Mouse (Mus musculus): ENCODE measurements around the gene Gm49395.

Gene Gm49395

GRCm38 (mm10) chr13:115050660-115051559 lies 50.8 kb downstream of the Gm49395 start:
- DNase-seq = no peak

GRCm38 (mm10) chr13:115042652-115043051 lies 59.1 kb downstream of the Gm49395 start:
- DNase-seq = no peak

GRCm38 (mm10) chr13:115037304-115037703 lies 64.4 kb downstream of the Gm49395 start:
- no peak for DNase-seq

GRCm38 (mm10) chr13:115035387-115035786 lies 66.3 kb downstream of the Gm49395 start:
- DNase-seq = no peak

DNA sequence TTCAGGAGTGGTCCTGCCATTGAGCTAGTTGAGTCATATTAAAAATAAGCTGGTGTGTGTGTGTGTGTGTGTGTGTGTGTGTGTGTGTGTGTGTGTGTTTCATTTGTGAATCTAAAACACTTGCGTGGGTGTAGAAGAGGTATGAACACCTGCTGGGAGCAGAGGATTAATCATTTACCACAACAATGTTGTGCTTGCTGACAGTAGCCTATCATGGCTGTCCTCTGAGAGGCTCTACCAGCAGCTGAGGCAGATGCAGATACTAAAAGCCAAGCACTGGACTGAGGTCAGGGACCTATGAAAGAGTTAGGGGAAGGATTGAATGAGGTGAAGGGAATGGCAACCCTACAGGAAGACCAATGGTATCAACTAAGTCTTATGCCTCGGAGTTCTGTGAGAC lies 68.6 kb downstream of the Gm49395 start:
- no peak for DNase-seq

DNA sequence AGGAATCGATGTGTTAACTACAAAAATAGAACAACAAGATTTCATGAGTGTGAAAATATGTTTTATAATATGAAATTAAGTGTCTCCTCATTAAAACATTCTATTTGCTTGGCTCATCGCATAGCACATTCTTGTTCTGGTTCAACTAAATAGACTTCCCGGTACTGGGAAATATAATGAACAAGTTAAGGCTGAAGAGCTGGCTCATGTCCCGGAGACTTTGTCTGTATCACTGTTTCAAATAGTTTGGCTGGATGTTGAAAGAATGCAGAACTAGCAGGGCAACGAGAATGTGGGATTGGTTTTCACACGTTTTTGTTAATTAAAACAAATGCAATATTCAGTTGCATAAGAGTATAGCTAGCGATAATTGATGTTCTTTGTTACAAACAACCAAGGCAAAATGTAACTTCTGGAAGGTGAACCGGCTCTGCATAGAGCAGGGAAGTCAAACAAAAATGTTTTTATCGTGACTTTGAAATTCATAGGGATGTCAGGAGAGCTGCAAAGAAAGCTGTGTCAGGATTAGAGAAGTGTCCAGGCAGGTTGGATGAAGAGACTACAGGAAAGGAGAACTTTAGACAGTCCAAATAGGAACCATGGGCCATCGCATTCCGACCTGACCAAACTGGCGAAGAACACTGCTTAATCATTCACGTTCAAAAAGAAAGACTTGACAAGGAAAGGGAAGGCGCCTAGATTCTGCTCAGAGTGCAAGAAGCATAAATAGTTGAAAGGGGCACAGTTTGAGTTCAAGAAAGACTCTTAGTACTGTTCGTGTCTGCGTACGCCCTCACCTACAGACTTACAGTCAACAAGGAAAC lies 70.3 kb downstream of the Gm49395 start:
- DNase-seq = no peak

DNA sequence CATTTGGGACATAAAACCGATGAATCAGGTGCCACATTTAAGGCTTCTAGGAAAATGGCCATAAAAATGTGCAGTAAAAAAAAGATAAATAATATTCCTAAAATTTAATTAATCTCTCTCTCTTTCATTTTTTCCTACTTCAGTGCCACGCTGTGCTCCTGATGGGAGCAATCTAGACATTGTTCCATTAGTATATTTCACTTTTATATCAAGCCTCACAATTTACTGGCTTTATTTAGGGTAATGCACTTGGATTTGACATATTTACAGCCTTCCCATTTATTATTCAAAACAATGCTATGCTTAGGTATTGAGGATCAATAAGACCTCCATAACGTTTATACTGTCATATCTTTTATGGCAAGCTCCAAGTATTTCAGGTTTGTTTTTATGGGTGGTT lies 76.3 kb downstream of the Gm49395 start:
- DNase-seq = no peak

- DNase-seq = peak; percentile 53
Measured at GRCm38 (mm10) chr13:115022117-115022787, 79.5 kb downstream of the Gm49395 start.

DNA sequence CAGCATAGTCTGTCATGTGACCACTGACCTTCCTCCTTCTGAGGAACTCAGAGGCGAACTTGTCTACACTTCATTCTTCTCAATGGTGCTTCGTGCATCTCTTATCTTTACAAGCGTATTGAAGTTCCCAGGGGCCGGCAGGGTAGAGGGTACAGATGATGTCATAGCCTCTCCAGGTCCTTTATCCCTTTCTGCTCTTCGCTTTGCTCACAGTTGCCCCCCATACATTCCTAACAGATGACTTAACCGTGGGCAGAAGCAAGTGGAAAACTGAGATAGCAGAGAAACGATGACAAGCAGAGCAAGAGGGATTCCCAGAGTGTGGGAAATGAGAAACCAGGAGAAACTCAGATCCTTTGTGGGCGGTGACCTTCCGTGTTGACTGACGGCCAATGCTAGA lies 80.3 kb downstream of the Gm49395 start:
- peak; percentile 88 for DNase-seq

DNA sequence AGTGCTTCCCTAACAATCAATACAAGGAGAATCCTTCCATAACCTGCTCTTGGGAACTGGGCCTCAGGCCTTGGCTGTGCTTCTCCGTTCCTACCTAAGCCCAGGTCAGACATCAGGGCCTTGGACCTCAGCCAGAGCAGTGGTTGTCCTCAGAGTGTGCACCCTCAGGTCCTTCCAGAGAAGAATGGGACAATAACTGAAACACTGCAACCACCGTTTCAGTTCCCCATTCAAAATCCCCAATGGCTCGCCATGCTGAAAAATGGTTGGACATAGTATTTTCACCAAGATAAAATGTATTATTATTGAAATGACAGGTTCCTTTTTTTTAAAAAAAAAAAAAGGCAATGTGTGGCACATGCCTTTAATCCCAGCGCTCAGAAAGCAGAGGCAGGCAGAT lies 81.0 kb downstream of the Gm49395 start:
- DNase-seq = no peak

DNA sequence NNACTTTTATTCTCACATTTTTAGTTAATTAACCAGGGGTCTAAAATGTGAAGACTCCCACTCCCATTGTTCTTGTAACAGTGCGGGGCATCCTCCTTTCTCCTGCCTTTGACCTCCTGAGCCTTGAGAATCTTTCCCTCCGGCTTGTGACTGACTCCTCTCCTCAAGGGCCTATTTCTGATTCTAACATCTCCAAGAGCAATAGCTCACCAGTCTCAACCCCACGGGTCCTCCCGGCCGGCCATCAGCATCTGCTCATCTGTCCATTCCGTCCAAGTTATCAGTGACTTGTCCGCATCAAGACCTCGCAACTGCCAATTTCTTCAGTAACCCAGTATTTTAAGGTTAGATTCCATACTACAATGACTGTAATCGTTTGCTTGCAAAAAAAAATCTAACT lies 84.2 kb downstream of the Gm49395 start:
- DNase-seq = peak; percentile 66

DNA sequence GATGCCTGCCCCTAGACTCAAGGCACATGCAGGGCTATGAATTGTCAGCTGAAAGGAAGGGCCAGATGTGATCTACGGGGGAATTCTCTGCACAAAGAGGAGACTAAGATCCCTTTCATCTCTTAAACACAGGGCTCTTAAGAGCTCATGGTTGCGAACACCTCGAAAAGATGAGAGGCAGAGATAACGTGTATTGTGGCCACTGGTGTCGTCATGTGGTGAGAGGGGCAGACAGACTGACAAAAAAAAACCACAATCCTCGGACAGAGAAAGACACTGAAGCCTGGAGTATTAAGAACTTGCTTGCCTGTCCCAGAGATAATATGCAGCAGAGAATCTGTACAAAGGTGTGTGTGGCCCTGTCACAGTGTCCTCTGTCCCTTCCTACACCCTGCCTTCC lies 90.2 kb downstream of the Gm49395 start:
- DNase-seq = peak; percentile 44

- peak; percentile 80 for DNase-seq
Measured at GRCm38 (mm10) chr13:115006213-115006835, 95.4 kb downstream of the Gm49395 start.

- peak; percentile 55 for DNase-seq
Measured at GRCm38 (mm10) chr13:115005342-115005741, 96.4 kb downstream of the Gm49395 start.

DNA sequence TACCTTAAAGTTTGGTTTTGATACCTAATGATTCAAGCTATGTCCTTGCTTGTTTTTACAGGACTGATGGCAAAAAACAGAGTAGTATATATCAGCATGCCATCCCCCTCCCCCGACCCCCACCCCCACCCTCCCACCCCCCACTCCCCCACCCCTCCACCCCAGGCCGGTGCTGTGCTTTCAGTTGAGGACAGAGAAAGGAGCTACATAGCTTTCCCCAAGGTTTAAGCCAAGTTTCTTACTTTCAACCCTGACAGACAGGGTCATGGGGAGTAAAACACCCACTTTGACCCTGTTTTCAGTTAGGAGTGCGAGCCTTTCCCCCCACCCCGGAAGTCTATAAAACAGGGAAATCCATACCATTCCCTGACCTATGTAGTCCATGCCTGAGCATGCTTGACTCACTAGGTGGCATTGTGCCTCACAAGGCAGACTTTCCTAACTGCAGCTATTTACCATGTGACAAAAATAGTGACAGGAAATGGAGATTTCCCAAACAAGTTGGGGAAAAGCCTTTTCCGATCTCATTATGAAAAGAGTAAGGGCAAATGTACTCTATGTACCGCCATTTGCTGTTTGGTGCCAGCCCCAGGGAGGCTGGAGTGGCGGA lies 98.2 kb downstream of the Gm49395 start:
- peak; percentile 35 for DNase-seq

- peak; percentile 63 for DNase-seq
Measured at GRCm38 (mm10) chr13:115002837-115003236, 98.9 kb downstream of the Gm49395 start.

DNA sequence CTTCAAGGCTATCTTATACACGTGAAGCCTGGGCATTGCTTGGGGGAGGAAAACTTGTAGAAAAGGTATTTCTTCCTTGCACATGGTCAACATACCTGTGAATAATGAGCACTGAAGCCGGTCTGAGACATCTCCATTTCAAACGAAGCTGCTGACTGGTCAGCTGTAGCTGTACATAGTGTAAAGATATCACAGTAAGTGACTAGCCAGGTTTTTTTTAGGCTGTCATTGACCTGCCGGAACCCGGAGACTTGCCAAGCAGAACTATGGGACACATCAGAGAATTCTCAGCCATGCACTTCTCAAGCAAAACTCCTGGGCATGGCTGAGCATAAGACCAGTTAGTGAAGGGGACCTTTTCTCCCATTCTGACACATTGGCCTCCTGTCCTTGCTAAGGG lies 99.6 kb downstream of the Gm49395 start:
- DNase-seq = peak; percentile 76

- no peak for DNase-seq
Measured at GRCm38 (mm10) chr13:114999582-114999981, 102.1 kb downstream of the Gm49395 start.

DNA sequence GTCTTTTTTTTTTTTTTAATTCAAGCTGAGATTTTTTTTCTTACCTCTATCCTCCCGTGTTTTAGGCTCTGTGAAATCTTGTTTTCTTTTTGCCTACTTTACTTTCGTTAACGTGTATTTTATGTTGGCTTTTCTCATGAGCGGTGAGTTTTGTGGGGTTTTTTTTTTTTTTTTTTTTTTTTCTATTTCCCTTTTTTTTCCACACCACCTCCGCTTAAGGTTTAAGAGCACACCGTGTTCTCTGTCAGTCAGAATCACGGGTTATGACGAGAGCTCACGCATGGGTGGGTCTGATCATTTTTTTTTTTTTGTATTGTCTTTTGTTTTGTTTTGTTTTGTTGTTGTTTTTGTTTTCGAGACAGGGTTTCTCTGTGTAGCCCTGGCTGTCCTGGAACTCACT lies 103.6 kb downstream of the Gm49395 start:
- DNase-seq = no peak

DNA sequence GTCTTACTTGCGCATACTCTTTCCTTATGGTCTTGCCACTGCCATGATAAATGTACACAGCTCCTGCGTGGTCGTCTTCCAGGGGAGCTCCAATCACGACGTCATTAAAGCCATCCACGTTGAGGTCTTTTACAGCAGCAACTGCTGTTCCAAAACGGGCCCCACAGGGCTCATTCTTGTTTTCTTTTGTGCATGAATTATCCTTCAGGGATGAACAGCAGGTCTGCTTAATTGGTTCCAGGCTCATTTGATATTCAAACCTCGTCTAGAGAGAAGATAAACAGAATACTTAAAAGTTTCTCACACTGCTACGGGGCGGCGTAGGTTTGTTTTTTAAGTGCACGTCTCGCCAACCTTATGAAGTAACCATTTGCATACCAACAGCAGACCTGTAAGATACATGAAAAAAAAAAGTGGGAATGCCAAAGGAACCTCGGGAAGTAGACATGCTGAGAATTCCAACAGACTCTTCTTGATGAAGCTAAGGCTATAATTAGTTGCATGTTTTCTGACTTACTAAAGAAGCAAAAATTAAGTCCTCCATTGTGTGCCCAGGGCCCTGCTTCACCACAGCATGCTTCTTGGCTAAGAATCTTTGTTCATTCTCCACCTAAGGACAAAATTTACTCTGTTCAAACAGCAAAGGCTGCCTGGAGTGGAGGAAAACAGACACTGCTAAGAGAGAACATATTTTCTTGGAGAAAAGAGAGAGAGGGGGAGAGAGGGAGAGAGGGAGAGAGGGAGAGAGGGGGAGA lies 109.3 kb downstream of the Gm49395 start:
- DNase-seq = no peak

DNA sequence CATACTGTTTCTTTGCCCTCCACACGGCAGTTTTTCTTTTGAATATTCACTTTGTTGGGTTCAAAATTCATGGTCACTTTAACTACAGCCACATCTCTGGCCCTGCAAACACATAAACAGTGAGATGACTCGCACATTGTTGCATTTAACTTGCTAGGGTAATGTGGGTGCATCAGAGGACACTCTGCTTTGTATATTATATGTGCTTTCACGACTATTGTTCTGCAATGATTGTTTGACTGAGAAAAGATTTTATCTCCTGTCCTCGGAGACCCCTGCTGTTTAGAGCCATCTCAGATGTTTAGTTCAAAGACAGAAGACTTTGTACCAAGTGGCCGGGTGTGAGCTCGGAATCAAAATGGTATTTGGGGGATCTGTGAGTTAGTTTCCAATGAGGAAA lies 114.1 kb downstream of the Gm49395 start:
- no peak for DNase-seq

- peak; percentile 93 for DNase-seq
Measured at GRCm38 (mm10) chr13:114987161-114987560, 114.6 kb downstream of the Gm49395 start.
